ENCODE assay signal across 20 mouse cellular contexts in genomic region chr16:33786657-33787390, GRCm38 (mm10). TPM values are rescaled to one million over a fixed set of nuclear protein-coding genes. Genes with fewer than 3 reads are reported as not detected.
DNase-seq lines count a peak whose midpoint lies in the region; ATAC-seq and TF ChIP-seq lines count a peak whose summit lies in the region.
"Had no signal": no experiment of that assay in that cellular context is flagged by ENCODE, and none has a peak within 500 bp of the region (broad histone marks: within the 10 kb centered on the region; RNA-seq: fewer than 3 reads in every experiment).

No protein-coding gene starts in this region.

- WGBS in intestine, postnatal 0 days = 31% methylated on average over 7 of the region's 7 CpGs
- 75% methylated on average over 7 of the region's 7 CpGs for WGBS in forebrain, embryonic 15.5 days
- 78% methylated on average over 7 of the region's 7 CpGs for WGBS in hindbrain, postnatal 0 days

- H3K9me3 ChIP-seq in megakaryocyte, embryonic 14.5 days = no peaks in the 10 kb centered on the region
- no peaks in the 10 kb centered on the region for H3K9me3 ChIP-seq in intestine, postnatal 0 days (ENCODE audit: control insufficient read depth)
- H3K9me3 ChIP-seq in forebrain, embryonic 15.5 days = no peaks in the 10 kb centered on the region
- no peaks in the 10 kb centered on the region for H3K9me3 ChIP-seq in hindbrain, postnatal 0 days (ENCODE audit: low read length)
- H3K9me3 ChIP-seq: embryonic facial prominence, embryonic 12.5 days; hindbrain, embryonic 10.5 days had no signal

- H3K4me1 ChIP-seq in megakaryocyte, embryonic 14.5 days = peaks cover 96% of the 10 kb centered on the region
- H3K4me1 ChIP-seq in intestine, postnatal 0 days (replicated peaks; ENCODE audit: control insufficient read depth, insufficient read depth, low read length) = peaks cover 13% of the 10 kb centered on the region
- H3K4me1 ChIP-seq in forebrain, embryonic 15.5 days = no peaks in the 10 kb centered on the region
- no peaks in the 10 kb centered on the region for H3K4me1 ChIP-seq in hindbrain, postnatal 0 days (ENCODE audit: insufficient read depth, low read length)
- H3K4me1 ChIP-seq: embryonic facial prominence, embryonic 12.5 days had no signal

- DNase-seq in hindbrain, postnatal 0 days (ENCODE audit: low spot score) = no peak
- no peak for DNase-seq in adrenal gland, postnatal 10 days
- DNase-seq: cerebellum, adult 11 months; cerebellum, postnatal 36 days; gastrocnemius, postnatal 14 days; kidney, adult 11 months; kidney, postnatal 14 days; spleen, adult 18-20 months had no signal

- H3K4me2 ChIP-seq in intestine, postnatal 0 days (replicated peaks; ENCODE audit: low read depth) = peak overlapping the region; percentile 48
- no peak overlapping the region for H3K4me2 ChIP-seq in forebrain, embryonic 15.5 days (replicated peaks)
- H3K4me2 ChIP-seq in hindbrain, postnatal 0 days (ENCODE audit: low read depth, low read length) = no peak overlapping the region
- H3K4me2 ChIP-seq: embryonic facial prominence, embryonic 12.5 days; midbrain, embryonic 11.5 days had no signal

- TF ChIP-seq CTCF in intestine, postnatal 0 days (IDR thresholded peaks at IDR 0.05; ENCODE audit: low read depth) = no peak
- TF ChIP-seq CTCF in hindbrain, postnatal 0 days (IDR thresholded peaks at IDR 0.05; ENCODE audit: low read depth) = no peak

- no peak overlapping the region for H3K9ac ChIP-seq in intestine, postnatal 0 days (ENCODE audit: low read depth, low read length)
- no peak overlapping the region for H3K9ac ChIP-seq in forebrain, embryonic 15.5 days (replicated peaks)
- H3K9ac ChIP-seq in hindbrain, postnatal 0 days (replicated peaks; ENCODE audit: low read length) = no peak overlapping the region
- H3K9ac ChIP-seq: embryonic facial prominence, embryonic 12.5 days had no signal

- peak overlapping the region; percentile 89 for H3K4me3 ChIP-seq in megakaryocyte, embryonic 14.5 days (replicated peaks)
- no peak overlapping the region for H3K4me3 ChIP-seq in intestine, postnatal 0 days (ENCODE audit: low read depth, low read length)
- H3K4me3 ChIP-seq in forebrain, embryonic 15.5 days = no peak overlapping the region
- H3K4me3 ChIP-seq in hindbrain, postnatal 0 days (ENCODE audit: low read length) = no peak overlapping the region
- H3K4me3 ChIP-seq: embryonic facial prominence, embryonic 12.5 days; hindbrain, embryonic 10.5 days; myocyte had no signal

- no peaks in the 10 kb centered on the region for H3K27me3 ChIP-seq in megakaryocyte, embryonic 14.5 days (replicated peaks)
- H3K27me3 ChIP-seq in intestine, postnatal 0 days (replicated peaks; ENCODE audit: control insufficient read depth, insufficient read depth, low read length) = no peaks in the 10 kb centered on the region
- no peaks in the 10 kb centered on the region for H3K27me3 ChIP-seq in forebrain, embryonic 15.5 days
- H3K27me3 ChIP-seq in hindbrain, postnatal 0 days (ENCODE audit: insufficient read depth, low read length) = no peaks in the 10 kb centered on the region
- H3K27me3 ChIP-seq: embryonic facial prominence, embryonic 12.5 days had no signal

- peaks cover 41% of the 10 kb centered on the region for H3K36me3 ChIP-seq in megakaryocyte, embryonic 14.5 days (replicated peaks; ENCODE audit: low read length)
- no peaks in the 10 kb centered on the region for H3K36me3 ChIP-seq in intestine, postnatal 0 days (ENCODE audit: control insufficient read depth, insufficient read depth)
- no peaks in the 10 kb centered on the region for H3K36me3 ChIP-seq in forebrain, embryonic 15.5 days
- no peaks in the 10 kb centered on the region for H3K36me3 ChIP-seq in hindbrain, postnatal 0 days (ENCODE audit: insufficient read depth, low read length)
- H3K36me3 ChIP-seq: embryonic facial prominence, embryonic 12.5 days; hindbrain, embryonic 10.5 days had no signal

- H3K27ac ChIP-seq in intestine, postnatal 0 days (ENCODE audit: low read depth, low read length) = peak overlapping the region; percentile 88
- H3K27ac ChIP-seq in forebrain, embryonic 15.5 days (replicated peaks) = no peak overlapping the region
- H3K27ac ChIP-seq in hindbrain, postnatal 0 days = no peak overlapping the region
- H3K27ac ChIP-seq: embryonic facial prominence, embryonic 12.5 days; hindbrain, embryonic 10.5 days had no signal

- ATAC-seq in megakaryocyte, adult 5-6 weeks (ENCODE audit: poor library complexity, severe bottlenecking) = no peak
- ATAC-seq in intestine, postnatal 0 days = peak; percentile 92
- peak; percentile 29; the same call in 1 of the 2 replicates for ATAC-seq in megakaryocyte-erythroid progenitor cell, adult 5-6 weeks (replicated peaks; ENCODE audit: low FRiP score, low TSS enrichment, poor library complexity, severe bottlenecking)
- ATAC-seq in forebrain, embryonic 15.5 days (replicated peaks) = no peak
- ATAC-seq in hindbrain, postnatal 0 days = no peak

RNA-seq across cellular contexts. Expression of gene Muc13, which starts 7.0 kb away (rescaled TPM):
- 11.6 and 21.1 TPM in 2 replicates for polyA plus RNA-seq in megakaryocyte, embryonic 14.5 days (2012; ENCODE audit: insufficient read depth, low replicate concordance)
- total RNA-seq in megakaryocyte, adult 5-6 weeks (2015) = 1.2 and 2.1 TPM in 2 replicates
- 0.81 and 1.8 TPM in 2 replicates for total RNA-seq in megakaryocyte, adult 5-6 weeks (2017)
- polyA plus RNA-seq in intestine, postnatal 0 days (2015; fragmentation: Nextera tagmentation; extraction: Ambion mirVana) = 459 and 473 TPM in 2 replicates
- 55.5 and 80.6 TPM in 2 replicates for total RNA-seq in megakaryocyte-erythroid progenitor cell, adult 5-6 weeks (2014; fragmentation: Nextera tagmentation)
- 66.2 and 172 TPM in 2 replicates for total RNA-seq in megakaryocyte-erythroid progenitor cell, adult 5-6 weeks (2017)
- not detected in 2 replicates for polyA plus RNA-seq in forebrain, embryonic 15.5 days (2015; fragmentation: Nextera tagmentation; extraction: Ambion mirVana)
- not detected in 2 replicates for total RNA-seq in hindbrain, postnatal 0 days (2014; rRNA removed)
- polyA plus RNA-seq in hindbrain, postnatal 0 days (2015; fragmentation: Nextera tagmentation; extraction: Ambion mirVana) = 0.06 TPM in 1 of 2 replicates, not detected in the other
- under 1 TPM; 0.09 to 0.18 TPM for total RNA-seq in adrenal gland, postnatal 10 days (2021)
- total RNA-seq: gastrocnemius, postnatal 14 days; left cerebral cortex, postnatal 14 days; liver, adult 2 months had no signal
- polyA plus RNA-seq: heart, embryonic 14.5 days had no signal

RNA-seq across cellular contexts. Expression of gene Itgb5, which starts 42.6 kb away (rescaled TPM):
- polyA plus RNA-seq in megakaryocyte, embryonic 14.5 days (2012; ENCODE audit: insufficient read depth, low replicate concordance) = 6.9 and 13.0 TPM in 2 replicates
- total RNA-seq in megakaryocyte, adult 5-6 weeks (2015) = 11.8 and 15.2 TPM in 2 replicates
- total RNA-seq in megakaryocyte, adult 5-6 weeks (2017) = 17.2 and 20.8 TPM in 2 replicates
- 23.5 and 23.6 TPM in 2 replicates for polyA plus RNA-seq in intestine, postnatal 0 days (2015; fragmentation: Nextera tagmentation; extraction: Ambion mirVana)
- not detected in 2 replicates for total RNA-seq in megakaryocyte-erythroid progenitor cell, adult 5-6 weeks (2014; fragmentation: Nextera tagmentation)
- 0.47 and 0.53 TPM in 2 replicates for total RNA-seq in megakaryocyte-erythroid progenitor cell, adult 5-6 weeks (2017)
- polyA plus RNA-seq in forebrain, embryonic 15.5 days (2015; fragmentation: Nextera tagmentation; extraction: Ambion mirVana) = 10.6 and 13.3 TPM in 2 replicates
- 46.7 and 52.8 TPM in 2 replicates for total RNA-seq in hindbrain, postnatal 0 days (2014; rRNA removed)
- 18.4 and 20.0 TPM in 2 replicates for polyA plus RNA-seq in hindbrain, postnatal 0 days (2015; fragmentation: Nextera tagmentation; extraction: Ambion mirVana)
- total RNA-seq in adrenal gland, postnatal 10 days (2021) = 100 to 1,000 TPM; 106 to 114 TPM

Comparison
In these comparisons a context has a peak if more than half of its experiments do, and no peak if none do; other contexts are left out.
1. ATAC-seq: peak in intestine, postnatal 0 days (single experiment) and megakaryocyte-erythroid progenitor cell, adult 5-6 weeks (single experiment); none in megakaryocyte, adult 5-6 weeks (single experiment), forebrain, embryonic 15.5 days (single experiment) and hindbrain, postnatal 0 days (single experiment).
2. RNA of gene Muc13, which starts 7.0 kb away (total RNA-seq): 55.5 to 172 TPM in megakaryocyte-erythroid progenitor cell, adult 5-6 weeks; 0.81 to 2.1 TPM in megakaryocyte, adult 5-6 weeks, 0.09 to 0.18 TPM in adrenal gland, postnatal 10 days and not detected in hindbrain, postnatal 0 days; every median in the first group is over 10 times any median in the second.
3. RNA of gene Itgb5, which starts 42.6 kb away (total RNA-seq): 106 to 114 TPM in adrenal gland, postnatal 10 days, 46.7 to 52.8 TPM in hindbrain, postnatal 0 days and 11.8 to 20.8 TPM in megakaryocyte, adult 5-6 weeks; 0.47 to 0.53 TPM in megakaryocyte-erythroid progenitor cell, adult 5-6 weeks; every median in the first group is over 4 times any median in the second.